Mouse (Mus musculus) limb, embryonic 11.5 days (tissue): Measurements from ENCODE around the gene Catsper1. TPM values are rescaled to one million over a fixed set of nuclear protein-coding genes. Genes with fewer than 3 reads are reported as not detected.

ENCODE experiments used
- ATAC-seq: fragments of 200-750 bp; cut with Nextera tagmentation; 2 replicates; pipeline ENCODE4 v1.8.0; 2017; ENCODE audit warnings: low read depth; ENCODE audit not compliant: insufficient number of reproducible peaks, low FRiP score, low TSS enrichment
- DNase-seq: peaks from one replicate; pipeline ENCODE4 v3.0.0-alpha.2; 2015; ENCODE audit warnings: low spot score
- H3K27ac ChIP-seq: fragments of 300-500 bp; sonication (generic); replicated peaks from 2 replicates; pipeline ENCODE4 v1.5.1; 2014; ENCODE audit warnings: low read depth, mild to moderate bottlenecking, low read length
- H3K27me3 ChIP-seq: fragments of 300-500 bp; sonication (generic); 2 replicates; pipeline ENCODE4 v1.6.1; 2014; ENCODE audit warnings: mild to moderate bottlenecking, low read length, mixed read lengths; ENCODE audit not compliant: control insufficient read depth, insufficient read depth
- H3K36me3 ChIP-seq: fragments of 300-500 bp; sonication (generic); 2 replicates; pipeline ENCODE4 v1.6.1; 2014; ENCODE audit warnings: mild to moderate bottlenecking, low read length, moderate library complexity, mixed read lengths; ENCODE audit not compliant: control insufficient read depth, insufficient read depth
- H3K4me1 ChIP-seq: fragments of 300-500 bp; sonication (generic); 2 replicates; pipeline ENCODE4 v1.6.1; 2014; ENCODE audit warnings: low read length, mixed read lengths; ENCODE audit not compliant: control insufficient read depth, insufficient read depth
- H3K4me2 ChIP-seq: fragments of 300-500 bp; sonication (generic); 2 replicates; pipeline ENCODE4 v1.6.1; 2014; ENCODE audit warnings: low read depth, mild to moderate bottlenecking, moderate library complexity; ENCODE audit not compliant: severe bottlenecking
- H3K4me3 ChIP-seq: fragments of 300-500 bp; sonication (generic); 2 replicates; pipeline ENCODE4 v1.5.1; 2014; ENCODE audit warnings: low read depth, low read length
- H3K9ac ChIP-seq: fragments of 300-500 bp; sonication (generic); 2 replicates; pipeline ENCODE4 v1.6.1; 2014; ENCODE audit warnings: mild to moderate bottlenecking, low read length
- H3K9me3 ChIP-seq: fragments of 300-500 bp; sonication (generic); 2 replicates; pipeline ENCODE4 v1.6.1; 2016; ENCODE audit warnings: low read length; ENCODE audit not compliant: control insufficient read depth
- WGBS: fragments of 180-500 bp; shearing (Covaris S2); extraction: QIAGEN DNeasy Blood & Tissue Kit; methylation state at CpG from one replicate; pipeline ENCODE4 v1.1.7; 2014; 5-methylcytosine and 5-hydroxymethylcytosine counted together
- polyA plus RNA-seq: library from polyadenylated mRNA; unstranded; fragments of >200 nt; fragmentation: Nextera tagmentation; extraction: Ambion mirVana; gene quantifications from 2 replicates; pipeline ENCODE4 v1.2.1, GENCODE M21; 2014

The Catsper1 gene
- polyA plus RNA-seq, 1 experiment from 2014 or later: not detected

GRCm38 (mm10) chr19:5365751-5366150 lies 30.2 kb downstream of the Catsper1 start:
- Histone ChIP-seq H3K4me2 (peak overlapping the region; percentile 91), H3K4me3 (peak overlapping the region; percentile 99), H3K27ac (peak overlapping the region; percentile 92; the same call in 1 of the 2 replicates), H3K4me1 (peaks cover 15% of the 10 kb centered on the region), H3K9ac (peak overlapping the region; percentile 89), H3K36me3 (peaks cover 22% of the 10 kb centered on the region), H3K9me3 (no peaks in the 10 kb centered on the region), H3K27me3 (no peaks in the 10 kb centered on the region)
- 21% methylated on average over 11 of the region's 11 CpGs for WGBS
- ATAC-seq (no peak), DNase-seq (no peak)

DNA sequence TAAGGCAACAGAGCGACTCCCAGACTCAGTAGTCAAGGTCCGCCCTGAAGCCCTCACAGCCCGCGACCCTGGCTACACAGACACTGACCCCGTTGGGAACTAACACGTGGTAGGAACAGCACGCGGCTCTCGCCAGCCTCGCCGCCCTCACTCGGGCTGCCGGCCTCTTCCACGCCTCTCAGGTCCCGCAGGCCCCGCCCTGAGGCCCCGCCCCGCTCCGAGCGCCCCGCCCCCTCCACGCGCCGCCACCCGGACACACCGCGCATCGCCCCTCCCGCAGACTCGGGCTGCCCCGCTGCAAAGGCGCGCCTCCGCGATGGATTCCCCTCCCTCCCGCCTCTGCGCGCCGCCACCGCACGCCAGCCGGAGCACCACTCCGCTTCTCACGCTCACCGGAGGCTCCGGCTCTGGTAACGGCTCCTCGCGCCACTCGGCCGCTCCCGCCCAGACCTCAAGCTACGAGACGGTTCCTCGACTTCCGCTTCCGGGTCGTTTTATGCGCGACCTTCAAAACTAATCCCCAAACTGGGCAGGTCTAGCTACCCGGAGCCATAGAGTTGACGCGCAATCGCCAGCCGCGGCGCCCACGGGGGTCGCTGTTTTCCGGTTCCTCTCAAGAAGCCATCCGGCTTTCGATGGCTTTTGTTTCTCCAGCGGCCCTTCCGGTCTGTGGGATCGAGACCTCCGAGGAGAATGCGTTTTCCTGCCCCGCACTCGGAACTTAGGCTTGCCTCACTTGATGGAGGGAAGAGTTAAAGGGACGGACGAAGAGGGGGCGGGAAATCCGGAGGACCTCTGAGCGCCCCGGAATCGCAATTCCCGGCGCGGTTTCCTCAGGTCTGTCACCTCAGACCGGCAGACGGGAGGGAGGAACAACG lies 30.9 kb downstream of the Catsper1 start, which contains the start of gene Eif1ad:
Gene Eif1ad (plus strand): TSS at position 567 of the 878 bp plus-strand sequence.
- peak; percentile 97 for DNase-seq

GRCm38 (mm10) chr19:5367053-5367359 lies 31.5 kb downstream of the Catsper1 start, which contains the start of gene Banf1:
Banf1 (minus strand) TSS chr19:5367168.
- Histone ChIP-seq H3K4me2 (peak within 1 kb of the TSS; percentile 91), H3K4me3 (peak within 1 kb of the TSS; percentile 99), H3K9me3 (no peaks in the 10 kb centered on the region), H3K9ac (peak within 1 kb of the TSS; percentile 89), H3K27me3 (no peaks in the 10 kb centered on the region), H3K27ac (peak within 1 kb of the TSS; percentile 92), H3K36me3 (peaks cover 28% of the 10 kb centered on the region), H3K4me1 (peaks cover 15% of the 10 kb centered on the region)
- DNase-seq (no peak), ATAC-seq (no peak)
- WGBS: under 1% methylated on average over 33 of the region's 33 CpGs

More for the DNA sequence above, 30.9 kb downstream of the Catsper1 start, which contains the start of gene Eif1ad:
- H3K27me3 ChIP-seq: no peaks in the 10 kb centered on the region
- peak; percentile 95 for ATAC-seq
- peaks cover 24% of the 10 kb centered on the region for H3K36me3 ChIP-seq
- peak within 1 kb of the TSS; percentile 91 for H3K4me2 ChIP-seq
- peak within 1 kb of the TSS; percentile 92 for H3K27ac ChIP-seq
- WGBS: 0% methylated on average over 83 of the region's 92 CpGs
- H3K9ac ChIP-seq: peak within 1 kb of the TSS; percentile 89
- peaks cover 15% of the 10 kb centered on the region for H3K4me1 ChIP-seq
- no peaks in the 10 kb centered on the region for H3K9me3 ChIP-seq
- peak within 1 kb of the TSS; percentile 99 for H3K4me3 ChIP-seq

- no peaks in the 10 kb centered on the region for H3K27me3 ChIP-seq
- H3K36me3 ChIP-seq: peaks cover 28% of the 10 kb centered on the region
- H3K4me1 ChIP-seq: peaks cover 15% of the 10 kb centered on the region
- H3K9ac ChIP-seq: peak overlapping the region; percentile 89
- H3K4me3 ChIP-seq: peak overlapping the region; percentile 99
- DNase-seq (no peak), ATAC-seq (no peak)
- H3K9me3 ChIP-seq: no peaks in the 10 kb centered on the region
- 10% methylated on average over 11 of the region's 11 CpGs for WGBS
- H3K4me2 ChIP-seq: peak overlapping the region; percentile 78
- no peak overlapping the region for H3K27ac ChIP-seq
Measured at GRCm38 (mm10) chr19:5367455-5367854, 31.9 kb downstream of the Catsper1 start.

- H3K4me2 ChIP-seq: no peak overlapping the region
- peaks cover 10% of the 10 kb centered on the region for H3K4me1 ChIP-seq
- no peaks in the 10 kb centered on the region for H3K27me3 ChIP-seq
- DNase-seq: no peak
- no peak overlapping the region for H3K27ac ChIP-seq
- no peak for ATAC-seq
- H3K9me3 ChIP-seq: no peaks in the 10 kb centered on the region
- 86% methylated on average over 3 of the region's 3 CpGs for WGBS
- H3K9ac ChIP-seq: no peak overlapping the region
- H3K4me3 ChIP-seq: no peak overlapping the region
- peaks cover 23% of the 10 kb centered on the region for H3K36me3 ChIP-seq
Measured at GRCm38 (mm10) chr19:5370932-5371331, 35.4 kb downstream of the Catsper1 start.

GRCm38 (mm10) chr19:5372724-5373123 lies 37.2 kb downstream of the Catsper1 start:
- Histone ChIP-seq H3K27me3 (no peaks in the 10 kb centered on the region), H3K36me3 (peaks cover 23% of the 10 kb centered on the region), H3K4me1 (peaks cover 6% of the 10 kb centered on the region), H3K9me3 (no peaks in the 10 kb centered on the region), H3K4me3 (no peak overlapping the region), H3K27ac (no peak overlapping the region), H3K9ac (no peak overlapping the region), H3K4me2 (no peak overlapping the region)
- no peak for DNase-seq
- 88% methylated on average over 7 of the region's 7 CpGs for WGBS
- no peak for ATAC-seq

GRCm38 (mm10) chr19:5374177-5374576 lies 38.6 kb downstream of the Catsper1 start:
- Histone ChIP-seq H3K4me2 (no peak overlapping the region), H3K27me3 (no peaks in the 10 kb centered on the region), H3K27ac (no peak overlapping the region), H3K9ac (no peak overlapping the region), H3K9me3 (no peaks in the 10 kb centered on the region), H3K4me3 (no peak overlapping the region), H3K36me3 (peaks cover 30% of the 10 kb centered on the region), H3K4me1 (no peaks in the 10 kb centered on the region)
- no peak for DNase-seq
- no peak for ATAC-seq
- 90% methylated on average over 4 of the region's 4 CpGs for WGBS

GRCm38 (mm10) chr19:5374748-5375147 lies 39.2 kb downstream of the Catsper1 start:
- H3K4me3 ChIP-seq: no peak overlapping the region
- DNase-seq (no peak), ATAC-seq (no peak)
- H3K9ac ChIP-seq: no peak overlapping the region
- 77% methylated on average over 4 of the region's 4 CpGs for WGBS
- H3K27ac ChIP-seq: no peak overlapping the region
- H3K4me1 ChIP-seq: no peaks in the 10 kb centered on the region
- no peaks in the 10 kb centered on the region for H3K9me3 ChIP-seq
- H3K27me3 ChIP-seq: no peaks in the 10 kb centered on the region
- H3K4me2 ChIP-seq: no peak overlapping the region
- peaks cover 36% of the 10 kb centered on the region for H3K36me3 ChIP-seq
